Mouse (Mus musculus) brain, adult 2 months (tissue): ENCODE results near the gene Nfkbid.

Source experiments
- DNase-seq: peaks from one replicate; pipeline ENCODE4 v3.0.0; 2011; ENCODE audit warnings: low read depth, low spot score

The Nfkbid gene

GRCm38 (mm10) chr7:30421175-30421889 is at the start of gene Nfkbid:
TSS of gene Nfkbid (plus strand) at chr7:30421732.
- peak; percentile 68 for DNase-seq

- peak; percentile 99 for DNase-seq
Observed at GRCm38 (mm10) chr7:30373501-30373962, 48.0 kb upstream of the Nfkbid start.

DNA sequence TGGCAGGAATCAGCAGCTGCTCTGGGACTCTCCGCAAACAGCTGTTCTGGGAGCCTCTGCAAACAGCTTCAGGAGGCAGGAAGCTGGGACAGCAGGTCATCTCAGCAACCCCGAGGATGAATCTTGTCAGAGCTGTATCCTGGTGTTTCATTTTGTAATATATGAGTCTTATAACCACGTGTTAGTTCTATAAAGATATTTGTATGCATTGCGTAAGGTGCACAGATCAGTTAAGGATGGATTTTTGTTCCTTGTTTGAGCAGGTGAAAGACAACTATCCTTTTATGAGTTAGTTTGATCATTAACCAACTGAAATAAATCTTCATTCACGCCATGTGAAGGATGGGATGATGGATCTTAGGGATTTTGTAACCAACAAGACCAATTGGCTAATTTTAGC is 41.5 kb upstream of the Nfkbid start:
- DNase-seq, result no peak

DNA sequence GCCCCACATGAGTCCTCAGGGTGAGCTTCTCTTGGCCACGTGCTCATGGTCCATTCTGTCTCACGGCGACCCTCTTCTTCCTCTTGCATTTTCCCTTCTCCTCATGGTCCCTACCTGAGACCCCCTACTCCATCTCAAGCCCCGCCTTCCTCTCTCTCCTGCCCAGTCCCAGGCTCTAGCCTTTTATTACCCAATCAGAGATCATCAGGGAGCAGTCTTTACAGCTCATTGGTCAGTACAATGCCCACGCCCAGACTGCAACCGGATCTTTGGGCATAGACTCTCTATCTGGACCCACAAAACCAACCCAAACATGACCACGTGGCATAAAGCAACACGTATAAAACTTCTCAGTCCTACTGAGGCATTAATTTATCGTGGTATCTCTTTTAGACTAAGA is 37.4 kb upstream of the Nfkbid start:
- no peak for DNase-seq

DNA sequence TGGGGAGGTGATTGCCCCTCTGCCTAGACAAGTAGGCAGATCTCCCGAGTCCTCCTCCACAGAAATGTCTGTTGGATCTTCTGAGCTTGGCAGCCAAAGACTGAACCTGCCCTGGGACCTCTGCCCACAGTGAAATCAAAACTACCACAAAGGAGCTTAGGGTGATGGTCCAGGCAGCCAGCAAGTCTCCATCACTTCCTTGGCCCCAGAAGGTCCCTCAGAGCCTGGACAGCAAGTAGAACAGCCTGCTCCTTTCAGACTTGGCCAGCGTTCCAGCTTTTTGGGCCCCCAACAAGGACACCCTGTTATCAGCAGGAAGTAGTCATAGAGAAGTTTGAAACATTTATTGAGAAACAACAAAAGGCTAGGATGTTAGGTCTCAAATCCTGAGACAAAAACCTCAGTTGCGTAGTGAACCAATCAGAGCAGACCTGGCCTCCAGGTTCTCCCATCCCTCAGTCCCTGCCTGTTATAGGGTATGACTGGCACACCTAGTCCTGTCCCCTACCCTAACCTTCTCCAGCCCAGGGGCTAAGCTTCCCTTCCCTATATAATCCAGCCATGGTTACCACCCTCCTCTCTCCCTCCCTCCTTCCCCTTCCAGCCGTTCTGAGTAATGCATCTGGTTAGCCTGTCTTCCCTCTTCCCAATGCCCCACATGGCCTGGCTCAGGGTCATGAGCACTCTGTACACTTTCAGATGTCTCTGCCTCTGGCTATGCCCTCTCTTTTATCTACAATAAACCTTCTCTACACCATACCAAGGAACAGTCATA is 28.6 kb upstream of the Nfkbid start:
- no peak for DNase-seq

GRCm38 (mm10) chr7:30393631-30394030 is 27.9 kb upstream of the Nfkbid start:
- peak; percentile 24 for DNase-seq

DNA sequence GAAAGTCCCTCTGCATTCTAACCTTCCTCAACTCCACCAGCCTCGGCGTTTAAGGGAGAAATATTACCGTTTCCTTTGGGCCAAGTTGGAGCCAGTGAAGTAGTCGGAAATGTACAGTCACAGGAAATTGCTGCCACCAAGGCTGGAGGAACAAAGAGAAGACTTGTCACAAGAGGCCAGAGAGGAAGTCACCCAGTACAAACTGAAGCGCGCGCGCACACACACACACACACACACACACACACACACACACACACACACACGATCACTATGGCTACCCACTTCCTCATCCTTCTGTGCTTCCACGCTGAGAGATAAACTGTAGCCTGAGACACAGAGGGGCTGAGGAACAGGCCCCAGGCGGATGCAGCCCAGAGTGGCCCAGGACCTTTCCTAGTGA is 27.2 kb upstream of the Nfkbid start:
- DNase-seq, result peak; percentile 40

- DNase-seq, result peak; percentile 26
Observed at GRCm38 (mm10) chr7:30394871-30395270, 26.7 kb upstream of the Nfkbid start.

DNA sequence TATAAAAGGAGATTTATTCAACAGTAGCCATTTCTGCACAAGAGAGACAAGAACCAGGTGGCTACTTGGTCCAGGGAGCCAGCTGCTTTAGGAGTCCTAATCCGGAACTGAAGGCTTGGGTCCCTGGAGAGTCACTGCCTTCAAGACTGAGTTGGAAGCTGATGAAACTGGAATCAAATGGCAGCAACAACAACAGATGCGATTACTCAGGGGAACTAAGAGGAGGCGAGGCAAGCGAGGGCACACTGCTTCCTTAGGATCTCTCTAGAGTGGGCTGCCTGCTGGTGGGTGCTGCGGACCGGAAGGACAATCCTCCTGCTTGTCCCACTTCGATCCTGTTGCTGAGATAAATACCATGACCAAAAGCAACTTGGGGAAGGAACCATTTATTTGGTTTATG is 21.9 kb upstream of the Nfkbid start:
- DNase-seq, result peak; percentile 33

DNA sequence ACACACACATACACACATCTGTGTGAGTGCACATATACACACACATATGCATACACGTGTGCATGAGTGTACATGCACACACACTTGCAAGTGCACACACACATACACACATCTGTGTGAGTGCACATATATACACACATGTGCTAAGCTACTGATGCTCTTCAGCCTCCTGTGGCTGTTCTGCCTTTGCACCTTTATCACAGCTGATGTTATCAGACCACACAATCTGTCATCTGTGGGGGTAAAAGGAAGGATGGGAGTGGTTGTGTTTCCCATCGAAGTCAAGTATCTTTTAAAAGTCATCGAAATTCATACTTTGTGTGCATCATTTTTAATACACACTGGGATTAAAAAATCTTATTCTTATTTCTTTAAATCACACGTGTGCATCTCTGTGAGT is 19.2 kb upstream of the Nfkbid start:
- no peak for DNase-seq

DNA sequence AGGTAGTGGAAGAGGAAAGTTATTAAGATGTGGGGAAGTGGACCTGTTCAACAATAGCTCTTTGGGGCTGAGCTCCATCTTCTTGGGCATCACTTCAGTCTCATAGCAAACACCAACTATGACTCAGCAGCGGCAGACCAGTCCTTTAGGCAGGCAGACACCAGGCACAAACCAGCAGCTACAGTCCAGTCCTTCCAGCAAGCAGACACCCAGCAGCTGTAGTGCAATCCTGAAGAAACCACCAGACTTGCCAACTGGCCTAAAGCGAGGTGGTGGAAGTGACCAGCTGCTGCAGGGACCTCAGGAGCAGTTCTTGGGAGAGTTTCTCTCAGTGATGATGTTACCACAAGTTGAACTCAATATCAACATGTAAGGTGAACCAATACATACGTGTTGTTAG is 12.9 kb upstream of the Nfkbid start:
- no peak for DNase-seq

DNA sequence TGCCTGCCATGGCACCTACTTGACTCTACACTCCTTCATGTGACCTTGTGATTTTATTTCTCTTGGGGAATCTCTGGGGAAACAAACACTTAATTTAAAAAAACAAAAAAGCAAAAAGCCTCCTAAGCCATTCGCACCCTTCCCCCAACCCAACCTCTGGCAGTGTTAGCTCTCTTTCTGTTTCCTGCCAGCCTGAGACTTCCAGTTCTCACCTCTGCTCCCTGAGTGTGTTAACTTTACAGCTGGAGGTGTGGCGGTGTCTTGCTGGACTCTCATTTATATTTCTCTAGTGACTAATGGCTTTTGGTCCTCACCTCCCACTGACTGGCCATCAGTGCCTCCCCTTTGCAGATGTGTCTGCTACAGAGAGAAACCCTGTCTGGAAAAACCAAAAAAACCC is 11.7 kb upstream of the Nfkbid start:
- DNase-seq, result no peak

DNA sequence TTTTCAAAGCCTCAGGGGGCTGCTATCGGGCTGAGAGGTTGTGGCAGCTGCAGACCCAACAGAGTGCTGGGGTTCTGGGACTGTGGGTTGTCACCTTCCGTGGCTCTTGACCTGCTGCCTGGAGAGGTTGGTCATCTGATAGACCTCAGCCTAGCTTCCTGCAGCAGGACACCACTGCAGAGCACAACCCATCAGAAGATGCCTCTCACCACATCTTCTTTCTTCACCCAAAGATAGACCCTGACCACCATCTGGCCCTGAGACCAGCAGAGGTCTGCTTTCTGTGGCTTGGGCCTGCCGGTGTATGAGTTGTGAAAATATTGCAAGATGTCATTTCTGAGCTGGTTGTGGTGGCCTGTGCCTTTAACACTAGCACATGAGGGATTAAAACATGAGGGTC is 10.5 kb upstream of the Nfkbid start:
- no peak for DNase-seq

DNA sequence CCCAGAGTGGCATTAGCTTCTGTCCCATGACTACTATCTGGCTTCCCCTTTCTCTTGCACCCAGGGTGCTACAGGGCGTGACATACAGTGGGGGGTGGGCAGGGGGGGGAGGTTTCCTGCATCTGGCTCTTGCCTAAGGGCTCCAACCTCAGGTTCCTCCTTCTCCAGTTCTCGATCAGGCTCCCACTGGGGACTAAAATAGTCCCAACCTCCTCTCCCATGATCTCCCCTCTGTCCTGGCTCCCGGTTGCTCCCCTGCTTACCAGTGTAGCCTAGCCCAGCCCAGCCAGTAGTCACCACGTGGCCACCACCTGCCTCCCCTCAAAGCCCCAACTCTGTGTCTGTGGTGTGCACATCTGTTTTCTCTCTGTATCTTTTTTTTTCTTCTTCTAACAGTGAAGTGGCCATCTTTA is 8.8 kb upstream of the Nfkbid start:
- peak; percentile 41 for DNase-seq

GRCm38 (mm10) chr7:30413596-30413995 is 7.9 kb upstream of the Nfkbid start, which contains the start of gene Tyrobp:
TSS of gene Tyrobp (plus strand) at chr7:30413760.
- no peak for DNase-seq

GRCm38 (mm10) chr7:30417856-30418255 is 3.7 kb upstream of the Nfkbid start:
- no peak for DNase-seq

DNA sequence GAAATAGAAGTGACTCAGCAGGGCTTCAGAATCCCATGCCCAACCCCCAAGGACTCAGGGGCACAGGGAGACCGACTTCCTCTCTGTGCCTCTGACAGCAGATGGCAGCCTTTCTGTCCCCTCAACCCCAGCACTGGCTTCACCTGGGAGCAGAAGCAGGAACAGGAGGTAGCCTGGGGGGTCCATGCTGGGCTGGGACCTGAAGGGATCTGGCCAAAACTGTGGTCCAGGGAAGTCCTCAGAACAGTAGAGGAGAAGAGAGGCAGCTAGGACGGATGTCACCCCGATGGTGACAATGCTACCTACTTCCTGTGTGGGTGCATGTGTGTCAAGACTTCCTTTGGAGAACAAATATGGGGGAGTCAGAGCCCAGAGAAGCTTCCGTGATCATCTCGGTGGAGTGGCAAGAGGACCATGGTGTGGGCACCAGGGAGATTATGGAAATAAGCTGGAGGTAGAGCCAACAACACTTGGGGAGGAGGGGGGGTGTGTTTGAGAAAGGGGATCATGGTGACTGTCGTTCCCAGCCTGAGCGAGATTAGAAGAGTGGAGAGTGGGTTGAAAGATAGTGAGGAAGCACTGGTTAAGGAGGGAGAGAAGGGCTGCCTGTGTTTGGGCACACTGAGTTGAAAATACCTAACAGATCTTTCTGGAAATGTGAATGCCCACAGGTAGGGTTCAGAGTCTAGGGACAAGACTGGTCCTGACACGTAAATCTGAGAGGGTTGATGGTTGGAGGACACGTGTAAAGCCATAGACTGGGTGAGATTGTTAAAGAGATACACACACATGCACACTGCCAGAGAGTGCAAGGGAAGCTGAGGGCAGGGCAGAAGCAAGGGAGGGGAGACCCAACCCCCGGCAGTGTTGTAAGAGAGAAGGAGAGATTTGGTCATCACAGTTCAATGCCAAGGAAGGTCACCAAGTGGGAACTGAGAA is 1.7 kb upstream of the Nfkbid start, which contains the start of gene Hcst:
TSS of gene Hcst (minus strand) at position 294 of the 939 bp plus-strand sequence.
- DNase-seq, result peak; percentile 34

DNA sequence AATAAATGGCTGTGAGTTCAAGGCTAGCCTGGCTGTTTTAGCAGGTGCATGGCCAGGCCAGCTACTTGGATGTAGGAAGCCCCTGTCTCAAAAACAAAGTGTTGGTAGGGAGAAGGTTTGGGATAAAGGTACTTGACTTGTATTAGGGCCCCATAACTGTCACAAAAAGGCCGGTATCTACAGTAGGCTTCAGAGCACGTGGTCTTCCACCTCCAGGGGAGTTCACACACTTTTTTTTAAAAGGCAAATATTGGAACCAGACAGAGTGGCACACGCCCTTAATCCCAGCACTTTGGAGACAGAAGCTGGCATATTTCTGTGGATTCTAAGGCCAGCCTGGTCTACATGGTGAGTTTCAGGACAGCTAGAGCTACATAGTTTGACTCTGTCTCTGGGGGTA is 859 bp upstream of the Nfkbid start:
- DNase-seq, result no peak

DNA sequence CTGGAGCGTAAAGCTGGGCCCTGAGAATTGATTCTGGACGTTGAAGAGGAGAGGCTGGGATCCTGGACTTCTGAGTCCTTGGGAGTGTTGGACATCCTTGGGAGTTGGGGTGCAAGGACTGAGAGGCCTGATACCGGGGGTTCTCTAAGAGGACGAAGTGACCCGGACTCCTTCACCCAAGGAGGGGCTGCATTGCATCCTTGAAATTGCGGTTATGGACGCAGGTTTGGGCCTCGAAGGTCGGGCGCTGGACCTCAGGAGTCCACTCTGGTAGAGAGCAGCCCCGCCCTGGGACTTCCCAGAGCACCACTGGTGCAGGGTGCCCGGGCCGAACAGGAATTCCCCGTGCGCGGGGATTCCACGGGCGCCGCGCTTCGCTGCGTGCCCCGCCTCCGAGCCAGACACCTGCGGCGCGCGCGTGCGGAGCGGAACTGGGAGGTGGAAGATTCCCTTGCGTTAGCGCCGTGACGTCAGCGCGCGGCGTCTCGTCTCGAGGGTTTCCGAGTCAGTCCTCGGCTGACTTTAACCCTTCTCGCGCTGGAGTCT is 431 bp downstream of the Nfkbid start:
- DNase-seq, result peak; percentile 97

- no peak for DNase-seq
Observed at GRCm38 (mm10) chr7:30422560-30422959, 1.0 kb downstream of the Nfkbid start.

- DNase-seq, result peak; percentile 83
Observed at GRCm38 (mm10) chr7:30423071-30423641, 1.6 kb downstream of the Nfkbid start.
